Mouse (Mus musculus): ENCODE results near the gene Npepps.
"Not testable (repeated sequence)": the region's sequence is repeated elsewhere in the genome, so short reads cannot be mapped to it uniquely, and the experiment has no call there.

Npepps gene

GRCm38 (mm10) chr11:97280216-97280861, at the start of gene Npepps:
Gene Npepps, minus strand, starts transcription at chr11:97280638.
- peak; percentile 77 for DNase-seq

GRCm38 (mm10) chr11:97328148-97328547, 47.7 kb upstream of the Npepps start:
- DNase-seq, result peak; percentile 59

GRCm38 (mm10) chr11:97325224-97325623, 44.8 kb upstream of the Npepps start:
- no peak for DNase-seq

GRCm38 (mm10) chr11:97321894-97322600, 41.6 kb upstream of the Npepps start:
- DNase-seq, result not testable (repeated sequence)

- no peak for DNase-seq
Observed at GRCm38 (mm10) chr11:97321197-97321596, 40.8 kb upstream of the Npepps start.

GRCm38 (mm10) chr11:97315504-97316503, 35.4 kb upstream of the Npepps start, which contains the start of gene Mrpl45:
Gene Mrpl45, plus strand, starts transcription at chr11:97315716.
- peak; percentile 99 for DNase-seq

- DNase-seq, result no peak
Observed at GRCm38 (mm10) chr11:97314751-97315503, 34.5 kb upstream of the Npepps start.

- no peak for DNase-seq
Observed at GRCm38 (mm10) chr11:97314110-97314509, 33.7 kb upstream of the Npepps start.

GRCm38 (mm10) chr11:97312871-97313270, 32.4 kb upstream of the Npepps start:
- not testable (repeated sequence) for DNase-seq

GRCm38 (mm10) chr11:97310895-97311631, 30.6 kb upstream of the Npepps start:
- no peak for DNase-seq

GRCm38 (mm10) chr11:97309911-97310571, 29.6 kb upstream of the Npepps start:
- peak; percentile 62 for DNase-seq

- DNase-seq, result peak; percentile 21
Observed at GRCm38 (mm10) chr11:97309451-97309836, 29.0 kb upstream of the Npepps start.

- no peak for DNase-seq
Observed at GRCm38 (mm10) chr11:97308806-97309450, 28.5 kb upstream of the Npepps start.

GRCm38 (mm10) chr11:97307294-97308069, 27.0 kb upstream of the Npepps start:
- no peak for DNase-seq

GRCm38 (mm10) chr11:97304631-97305030, 24.2 kb upstream of the Npepps start:
- no peak for DNase-seq

GRCm38 (mm10) chr11:97302231-97302781, 21.9 kb upstream of the Npepps start:
- no peak for DNase-seq

- no peak for DNase-seq
Observed at GRCm38 (mm10) chr11:97301406-97301805, 21.0 kb upstream of the Npepps start.

GRCm38 (mm10) chr11:97299939-97300338, 19.5 kb upstream of the Npepps start:
- DNase-seq, result no peak

- DNase-seq, result no peak
Observed at GRCm38 (mm10) chr11:97296542-97296941, 16.1 kb upstream of the Npepps start.

Data from right cerebral cortex, postnatal 25 days (tissue).